Mouse (Mus musculus): ENCODE data around the gene Dock2. TPM values are rescaled to one million over a fixed set of nuclear protein-coding genes. Genes with fewer than 3 reads are reported as not detected.

The Dock2 gene
- total and polyA plus RNA-seq, 3 experiments, result 60.9 to 101 (median 77.9) TPM

DNA sequence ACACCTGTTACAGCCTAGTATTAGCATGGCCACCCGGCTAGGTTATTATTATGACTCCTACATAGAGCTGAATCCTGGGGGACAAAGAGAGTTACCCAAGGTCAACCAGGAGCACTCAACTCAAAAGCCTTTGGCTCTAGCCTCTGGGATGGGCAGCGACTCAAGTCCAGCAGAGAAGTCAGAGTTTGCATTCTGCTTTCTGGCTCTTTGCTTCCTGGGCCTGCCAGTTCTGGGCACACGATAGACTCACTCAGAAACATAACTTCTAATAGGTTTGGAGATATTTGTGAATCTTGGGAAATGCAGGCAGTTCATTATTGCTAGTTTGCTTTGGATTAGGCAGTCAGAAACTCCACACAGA, 367.1 kb downstream of the Dock2 start:
- H3K27me3 ChIP-seq (ENCODE audit: control insufficient read depth in 1 of 2, insufficient read depth in 2 of 2, low read length in 2 of 2), result no peaks in the 10 kb centered on the region
- H3K9me3 ChIP-seq (replicated peaks; ENCODE audit: insufficient read depth, low read length), result no peaks in the 10 kb centered on the region
- H3K79me2 ChIP-seq (ENCODE audit: control insufficient read depth, insufficient read depth, low read length, poor library complexity), result no peaks in the 10 kb centered on the region
- no peak for DNase-seq (ENCODE audit: low read depth, low spot score)
- H3K36me3 ChIP-seq (ENCODE audit: control insufficient read depth in 1 of 2, insufficient read depth in 2 of 2, low read length in 2 of 2), result peaks cover 0 to 9% of the 10 kb centered on the region in 2 experiments; a peak in 2 of 4 replicates
- H3K4me1 ChIP-seq (ENCODE audit: control insufficient read depth in 1 of 2, insufficient read depth in 2 of 2, low read length in 2 of 2), result no peaks in the 10 kb centered on the region
- H3K27ac ChIP-seq (ENCODE audit: control insufficient read depth, low read depth, low read length), result no peak overlapping the region
- no peak for TF ChIP-seq ETS1 (IDR thresholded peaks at IDR 0.05; ENCODE audit: low read depth, low read length)
- no peak for TF ChIP-seq E2F4 (IDR thresholded peaks at IDR 0.05; ENCODE audit: borderline replicate concordance, low read depth, low read length)
- TF ChIP-seq TBP (IDR thresholded peaks at IDR 0.05; ENCODE audit: low read depth, low read length), result no peak
- TF ChIP-seq MYC (IDR thresholded peaks at IDR 0.05; ENCODE audit: low read depth, low read length), result no peak
- no peak for TF ChIP-seq CTCF (IDR thresholded peaks at IDR 0.05 in 2 of 3, conservative IDR thresholded peaks at IDR 0.05 in 1 of 3; ENCODE audit: control insufficient read depth in 1 of 3, insufficient read depth in 1 of 3, low read depth in 2 of 3, low read length in 3 of 3, poor library complexity in 1 of 3, severe bottlenecking in 1 of 3)
- TF ChIP-seq NRF1 (IDR thresholded peaks at IDR 0.05; ENCODE audit: insufficient read depth, low read depth, low read length, poor library complexity, severe bottlenecking), result no peak
- no peak for TF ChIP-seq GATA1 (IDR thresholded peaks at IDR 0.05; ENCODE audit: low read depth, low read length)
- no peak for TF ChIP-seq USF1 (IDR thresholded peaks at IDR 0.05; ENCODE audit: low read depth, low read length)
- TF ChIP-seq ZC3H11A (IDR thresholded peaks at IDR 0.05; ENCODE audit: low read depth, low read length), result no peak
- TF ChIP-seq BHLHE40 (IDR thresholded peaks at IDR 0.05; ENCODE audit: borderline replicate concordance, low read depth, low read length), result no peak
- no peak for TF ChIP-seq MYB (IDR thresholded peaks at IDR 0.05; ENCODE audit: low read depth, low read length)
- no peak for TF ChIP-seq UBTF (IDR thresholded peaks at IDR 0.05; ENCODE audit: borderline replicate concordance, insufficient read depth, low read depth, low read length)
- no peak for TF ChIP-seq RAD21 (IDR thresholded peaks at IDR 0.05; ENCODE audit: low read depth, low read length)
- no peak overlapping the region for H3K4me3 ChIP-seq (ENCODE audit: control insufficient read depth in 1 of 2, insufficient read depth in 1 of 2, low read depth in 2 of 2, low read length in 2 of 2)
- H3K9ac ChIP-seq (ENCODE audit: control insufficient read depth, low read depth, low read length, poor library complexity, severe bottlenecking), result no peak overlapping the region

DNA sequence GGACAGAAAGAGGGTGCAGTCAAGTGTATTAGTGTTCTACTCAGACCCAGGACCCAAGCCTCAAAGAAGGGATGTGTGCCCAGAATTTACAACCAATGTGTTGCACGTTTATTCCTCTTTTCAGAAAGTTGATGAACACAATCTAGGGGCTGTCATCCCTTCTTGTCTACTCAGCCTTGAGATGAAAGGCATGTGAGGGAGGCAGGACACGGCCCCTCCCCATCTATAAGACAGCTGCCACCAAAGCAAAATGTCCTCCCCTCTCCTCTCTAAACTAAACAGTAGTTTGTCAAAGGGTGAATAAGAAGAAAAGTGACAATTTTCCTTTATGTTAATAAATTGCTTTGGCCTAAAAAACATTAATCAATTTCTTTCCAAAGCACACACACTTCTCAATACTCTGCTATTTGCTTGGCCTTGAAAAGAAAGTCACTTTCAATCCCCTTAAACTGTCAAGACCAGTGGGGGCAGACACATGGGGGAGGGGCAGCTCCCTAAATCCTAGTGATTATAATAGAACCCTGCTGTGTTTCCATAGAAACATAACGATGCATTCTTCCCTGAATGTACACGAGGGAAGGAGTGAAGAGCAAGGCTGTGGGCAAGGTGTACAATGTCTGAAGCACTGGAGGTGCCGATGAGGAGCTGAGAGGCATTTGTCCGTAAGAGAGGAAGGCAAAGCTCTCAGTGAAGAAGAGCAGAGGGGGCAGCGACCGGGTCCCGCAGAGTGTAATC, 367.6 kb downstream of the Dock2 start:
- Histone ChIP-seq H3K27me3 (ENCODE audit: control insufficient read depth in 1 of 2, insufficient read depth in 2 of 2, low read length in 2 of 2) (no peaks in the 10 kb centered on the region), H3K9ac (ENCODE audit: control insufficient read depth, low read depth, low read length, poor library complexity, severe bottlenecking) (no peak overlapping the region), H3K79me2 (ENCODE audit: control insufficient read depth, insufficient read depth, low read length, poor library complexity) (no peaks in the 10 kb centered on the region), H3K4me1 (ENCODE audit: control insufficient read depth in 1 of 2, insufficient read depth in 2 of 2, low read length in 2 of 2) (no peaks in the 10 kb centered on the region), H3K27ac (ENCODE audit: control insufficient read depth, low read depth, low read length) (no peak overlapping the region), H3K9me3 (replicated peaks; ENCODE audit: insufficient read depth, low read length) (no peaks in the 10 kb centered on the region), H3K4me3 (ENCODE audit: control insufficient read depth in 1 of 2, insufficient read depth in 1 of 2, low read depth in 2 of 2, low read length in 2 of 2) (no peak overlapping the region), H3K36me3 (ENCODE audit: control insufficient read depth in 1 of 2, insufficient read depth in 2 of 2, low read length in 2 of 2) (peaks cover 0 to 9% of the 10 kb centered on the region in 2 experiments; a peak in 2 of 4 replicates)
- no peak for DNase-seq (ENCODE audit: low read depth, low spot score)
- TF ChIP-seq ELF1 (IDR thresholded peaks at IDR 0.05; ENCODE audit: low read depth, low read length) (no peak), GABPA (IDR thresholded peaks at IDR 0.05; ENCODE audit: low read depth, low read length) (no peak), MAZ (IDR thresholded peaks at IDR 0.05; ENCODE audit: low read depth, low read length) (no peak), RCOR1 (IDR thresholded peaks at IDR 0.05; ENCODE audit: low read depth, low read length) (no peak), ZKSCAN1 (IDR thresholded peaks at IDR 0.05; ENCODE audit: low read depth, low read length) (no peak), RAD21 (IDR thresholded peaks at IDR 0.05; ENCODE audit: low read depth, low read length) (no peak), TBP (IDR thresholded peaks at IDR 0.05; ENCODE audit: low read depth, low read length) (no peak), KAT2A (conservative IDR thresholded peaks at IDR 0.05; ENCODE audit: low read depth, low read length) (no peak), HCFC1 (IDR thresholded peaks at IDR 0.05; ENCODE audit: low read depth, low read length) (no peak), POLR2AphosphoS2 (IDR thresholded peaks at IDR 0.05; ENCODE audit: low read length) (no peak), MAX (IDR thresholded peaks at IDR 0.05; ENCODE audit: low read length) (no peak), E2F4 (IDR thresholded peaks at IDR 0.05; ENCODE audit: borderline replicate concordance, low read depth, low read length) (no peak), ETS1 (IDR thresholded peaks at IDR 0.05; ENCODE audit: low read depth, low read length) (no peak), CHD2 (IDR thresholded peaks at IDR 0.05; ENCODE audit: low read length) (no peak), POLR2AphosphoS5 (IDR thresholded peaks at IDR 0.05; ENCODE audit: borderline replicate concordance, low read depth, low read length) (no peak), SMC3 (IDR thresholded peaks at IDR 0.05; ENCODE audit: low read depth, low read length) (no peak)

Data from MEL (cell line).